Mouse (Mus musculus): ENCODE data around the gene Mcm9. TPM values are rescaled to one million over a fixed set of nuclear protein-coding genes. Genes with fewer than 3 reads are reported as not detected.
A peak's percentile ranks its signal among the peaks of the same experiment; 100 is the strongest.

Mcm9 gene
- polyA plus RNA-seq, 1 experiment from 2014 or later: 5.0 TPM

- Histone ChIP-seq H3K4me1 (replicated peaks; ENCODE audit: control insufficient read depth, insufficient read depth) (no peaks in the 10 kb centered on the region), H3K27ac (replicated peaks) (no peak overlapping the region), H3K4me3 (ENCODE audit: low read depth, low read length) (no peak overlapping the region), H3K4me2 (replicated peaks; ENCODE audit: low read depth) (no peak overlapping the region), H3K9me3 (ENCODE audit: control insufficient read depth, low read length) (no peaks in the 10 kb centered on the region), H3K9ac (ENCODE audit: low read length) (no peak overlapping the region), H3K36me3 (ENCODE audit: control insufficient read depth, insufficient read depth, low read length) (no peaks in the 10 kb centered on the region), H3K27me3 (ENCODE audit: control insufficient read depth, insufficient read depth, low read length) (no peaks in the 10 kb centered on the region)
- DNase-seq (ENCODE audit: low spot score) (no peak), ATAC-seq (ENCODE audit: low FRiP score, low TSS enrichment) (no peak)
- WGBS: 90% methylated on average over 2 of the region's 2 CpGs
- TF ChIP-seq CTCF (IDR thresholded peaks at IDR 0.05; ENCODE audit: low read depth): no peak
- TF ChIP-seq EP300 (optimal IDR thresholded peaks at IDR 0.05): no peak
Observed at GRCm38 (mm10) chr10:53526350-53526749, 103.9 kb downstream of the Mcm9 start.

- WGBS: 77% methylated on average over 3 of the region's 3 CpGs
- ATAC-seq (ENCODE audit: low FRiP score, low TSS enrichment) (no peak), DNase-seq (ENCODE audit: low spot score) (no peak)
- no peak overlapping the region for H3K27ac ChIP-seq (replicated peaks)
- H3K4me2 ChIP-seq (replicated peaks; ENCODE audit: low read depth): no peak overlapping the region
- H3K27me3 ChIP-seq (ENCODE audit: control insufficient read depth, insufficient read depth, low read length): no peaks in the 10 kb centered on the region
- H3K4me3 ChIP-seq (ENCODE audit: low read depth, low read length): no peak overlapping the region
- no peaks in the 10 kb centered on the region for H3K4me1 ChIP-seq (replicated peaks; ENCODE audit: control insufficient read depth, insufficient read depth)
- TF ChIP-seq EP300 (optimal IDR thresholded peaks at IDR 0.05) (no peak), CTCF (IDR thresholded peaks at IDR 0.05; ENCODE audit: low read depth) (0 out of 2 replicates have a peak, but pooled peaks have one; percentile 18)
- H3K36me3 ChIP-seq (ENCODE audit: control insufficient read depth, insufficient read depth, low read length): no peaks in the 10 kb centered on the region
- no peaks in the 10 kb centered on the region for H3K9me3 ChIP-seq (ENCODE audit: control insufficient read depth, low read length)
- no peak overlapping the region for H3K9ac ChIP-seq (ENCODE audit: low read length)
Observed at GRCm38 (mm10) chr10:53525265-53525976, 104.8 kb downstream of the Mcm9 start.

- H3K27ac ChIP-seq (replicated peaks): peak overlapping the region; percentile 73; the same call in 1 of the 2 replicates
- TF ChIP-seq CTCF (IDR thresholded peaks at IDR 0.05; ENCODE audit: low read depth) (no peak), EP300 (optimal IDR thresholded peaks at IDR 0.05) (no peak)
- peak; percentile 61; the same call in 1 of the 2 replicates for ATAC-seq (ENCODE audit: low FRiP score, low TSS enrichment)
Observed at GRCm38 (mm10) chr10:53519068-53519954, 110.9 kb downstream of the Mcm9 start.

GRCm38 (mm10) chr10:53518599-53518913 lies 111.7 kb downstream of the Mcm9 start:
- ATAC-seq (ENCODE audit: low FRiP score, low TSS enrichment): no peak; the same call in 1 of the 2 replicates
- H3K4me3 ChIP-seq (ENCODE audit: low read depth, low read length): no peak overlapping the region
- 0 out of 2 replicates have a peak overlapping the region, but pooled peaks have one; percentile 9 for H3K4me2 ChIP-seq (replicated peaks; ENCODE audit: low read depth)
- H3K9me3 ChIP-seq (ENCODE audit: control insufficient read depth, low read length): no peaks in the 10 kb centered on the region
- H3K9ac ChIP-seq (ENCODE audit: low read length): no peak overlapping the region
- WGBS: 61% methylated on average over 8 of the region's 8 CpGs
- no peaks in the 10 kb centered on the region for H3K36me3 ChIP-seq (ENCODE audit: control insufficient read depth, insufficient read depth, low read length)
- no peak for TF ChIP-seq EP300 (optimal IDR thresholded peaks at IDR 0.05)
- TF ChIP-seq CTCF (IDR thresholded peaks at IDR 0.05; ENCODE audit: low read depth): no peak
- no peaks in the 10 kb centered on the region for H3K4me1 ChIP-seq (replicated peaks; ENCODE audit: control insufficient read depth, insufficient read depth)
- no peak for DNase-seq (ENCODE audit: low spot score)
- H3K27ac ChIP-seq (replicated peaks): peak overlapping the region; percentile 73; the same call in 1 of the 2 replicates
- H3K27me3 ChIP-seq (ENCODE audit: control insufficient read depth, insufficient read depth, low read length): no peaks in the 10 kb centered on the region

More at GRCm38 (mm10) chr10:53519068-53519954, 110.9 kb downstream of the Mcm9 start:
- H3K4me1 ChIP-seq (replicated peaks; ENCODE audit: control insufficient read depth, insufficient read depth): no peaks in the 10 kb centered on the region
- no peaks in the 10 kb centered on the region for H3K27me3 ChIP-seq (ENCODE audit: control insufficient read depth, insufficient read depth, low read length)
- no peak overlapping the region for H3K4me2 ChIP-seq (replicated peaks; ENCODE audit: low read depth)
- no peaks in the 10 kb centered on the region for H3K36me3 ChIP-seq (ENCODE audit: control insufficient read depth, insufficient read depth, low read length)
- H3K9me3 ChIP-seq (ENCODE audit: control insufficient read depth, low read length): no peaks in the 10 kb centered on the region
- 37% methylated on average over 14 of the region's 14 CpGs for WGBS
- no peak for DNase-seq (ENCODE audit: low spot score)
- H3K4me3 ChIP-seq (ENCODE audit: low read depth, low read length): no peak overlapping the region
- no peak overlapping the region for H3K9ac ChIP-seq (ENCODE audit: low read length)

GRCm38 (mm10) chr10:53517770-53518598 lies 112.3 kb downstream of the Mcm9 start:
- no peak overlapping the region for H3K9ac ChIP-seq (ENCODE audit: low read length)
- no peaks in the 10 kb centered on the region for H3K27me3 ChIP-seq (ENCODE audit: control insufficient read depth, insufficient read depth, low read length)
- ATAC-seq (ENCODE audit: low FRiP score, low TSS enrichment) (no peak), DNase-seq (ENCODE audit: low spot score) (no peak)
- H3K27ac ChIP-seq (replicated peaks): peak overlapping the region; percentile 73; the same call in 1 of the 2 replicates
- no peak overlapping the region for H3K4me3 ChIP-seq (ENCODE audit: low read depth, low read length)
- no peaks in the 10 kb centered on the region for H3K9me3 ChIP-seq (ENCODE audit: control insufficient read depth, low read length)
- no peaks in the 10 kb centered on the region for H3K4me1 ChIP-seq (replicated peaks; ENCODE audit: control insufficient read depth, insufficient read depth)
- WGBS: 76% methylated on average over 14 of the region's 14 CpGs
- H3K4me2 ChIP-seq (replicated peaks; ENCODE audit: low read depth): 0 out of 2 replicates have a peak overlapping the region, but pooled peaks have one; percentile 9
- TF ChIP-seq CTCF (IDR thresholded peaks at IDR 0.05; ENCODE audit: low read depth): no peak
- no peak for TF ChIP-seq EP300 (optimal IDR thresholded peaks at IDR 0.05)
- no peaks in the 10 kb centered on the region for H3K36me3 ChIP-seq (ENCODE audit: control insufficient read depth, insufficient read depth, low read length)

All from stomach, postnatal 0 days (tissue).